In genomic region chr12:26276556-26276955, GRCm38 (mm10) we compare ENCODE assay signal across 15 mouse cellular contexts.
DNase-seq lines count a peak whose midpoint lies in the region; ATAC-seq lines count a peak whose summit lies in the region.
"Had no signal": no experiment of that assay in that cellular context is flagged by ENCODE, and none has a peak within 500 bp of the region (broad histone marks: within the 10 kb centered on the region; RNA-seq: fewer than 3 reads in every experiment).

No protein-coding gene starts in this region.

- WGBS in forebrain, embryonic 10.5 days = 84% methylated on average over 2 of the region's 2 CpGs
- 73% methylated on average over 2 of the region's 2 CpGs for WGBS in forebrain, embryonic 11.5 days
- WGBS in kidney, embryonic 16.5 days = 63% methylated on average over 2 of the region's 2 CpGs
- 76% methylated on average over 2 of the region's 2 CpGs for WGBS in neural tube, embryonic 14.5 days

- no peak for DNase-seq in forebrain, embryonic 10.5 days (ENCODE audit: extremely low spot score, low spot score)
- DNase-seq in forebrain, embryonic 11.5 days (ENCODE audit: low spot score) = no peak
- DNase-seq in kidney, adult 8-10 months = no peak
- no peak for DNase-seq in neural tube, embryonic 10.5 days (ENCODE audit: extremely low spot score, low spot score)
- DNase-seq in left cerebral cortex, postnatal 25 days (ENCODE audit: low spot score in 2 of 2) = no peak
- DNase-seq in thymus, adult 18-20 months = no peak

- no peak overlapping the region for H3K9ac ChIP-seq in forebrain, embryonic 11.5 days (ENCODE audit: low read length)
- H3K9ac ChIP-seq in kidney, embryonic 16.5 days (replicated peaks; ENCODE audit: low read length) = no peak overlapping the region
- H3K9ac ChIP-seq in neural tube, embryonic 14.5 days (replicated peaks; ENCODE audit: low read depth, low read length) = no peak overlapping the region
- H3K9ac ChIP-seq: embryonic facial prominence, embryonic 13.5 days; liver, embryonic 14.5 days had no signal

- H3K36me3 ChIP-seq in forebrain, embryonic 10.5 days (replicated peaks) = no peaks in the 10 kb centered on the region
- no peaks in the 10 kb centered on the region for H3K36me3 ChIP-seq in forebrain, embryonic 11.5 days (ENCODE audit: control insufficient read depth, insufficient read depth, low read length)
- H3K36me3 ChIP-seq in kidney, embryonic 16.5 days (ENCODE audit: insufficient read depth, low read length) = no peaks in the 10 kb centered on the region
- H3K36me3 ChIP-seq in neural tube, embryonic 14.5 days (ENCODE audit: control insufficient read depth, insufficient read depth, low read length) = no peaks in the 10 kb centered on the region
- H3K36me3 ChIP-seq: embryonic facial prominence, embryonic 13.5 days; limb, embryonic 10.5 days had no signal

- intact Hi-C loops in left cerebral cortex, postnatal 25 days (cut with DNase I) = loop anchor here (5.0 kb wide), 2 partner anchors 414 to 1249 kb away; no protein-coding TSS in a partner anchor

- H3K27me3 ChIP-seq in forebrain, embryonic 10.5 days (ENCODE audit: poor library complexity, severe bottlenecking) = no peaks in the 10 kb centered on the region
- H3K27me3 ChIP-seq in forebrain, embryonic 11.5 days (ENCODE audit: control insufficient read depth, insufficient read depth, low read length) = no peaks in the 10 kb centered on the region
- H3K27me3 ChIP-seq in kidney, embryonic 16.5 days (ENCODE audit: insufficient read depth, low read length) = no peaks in the 10 kb centered on the region
- no peaks in the 10 kb centered on the region for H3K27me3 ChIP-seq in neural tube, embryonic 14.5 days (ENCODE audit: control insufficient read depth, insufficient read depth, low read length)
- H3K27me3 ChIP-seq: CH12.LX; embryonic facial prominence, embryonic 13.5 days; megakaryocyte, embryonic 14.5 days had no signal

- H3K9me3 ChIP-seq in forebrain, embryonic 10.5 days = no peaks in the 10 kb centered on the region
- no peaks in the 10 kb centered on the region for H3K9me3 ChIP-seq in forebrain, embryonic 11.5 days (ENCODE audit: control insufficient read depth, low read length)
- no peaks in the 10 kb centered on the region for H3K9me3 ChIP-seq in kidney, embryonic 16.5 days (ENCODE audit: low read length)
- no peaks in the 10 kb centered on the region for H3K9me3 ChIP-seq in neural tube, embryonic 14.5 days (ENCODE audit: control insufficient read depth, low read length)
- H3K9me3 ChIP-seq: embryonic facial prominence, embryonic 13.5 days; limb, embryonic 10.5 days; megakaryocyte, embryonic 14.5 days had no signal

- ATAC-seq in forebrain, embryonic 11.5 days (replicated peaks; ENCODE audit: low FRiP score) = no peak
- 0 out of 2 replicates have a peak, but pooled peaks have one; percentile 46 for ATAC-seq in kidney, embryonic 16.5 days (ENCODE audit: low FRiP score, low TSS enrichment)
- ATAC-seq in neural tube, embryonic 14.5 days (ENCODE audit: low read depth) = peak; percentile 34; the same call in 1 of the 2 replicates
- ATAC-seq: lung, postnatal 0 days had no signal

- no peak overlapping the region for H3K4me2 ChIP-seq in forebrain, embryonic 11.5 days (ENCODE audit: low read depth, low read length, severe bottlenecking)
- no peak overlapping the region for H3K4me2 ChIP-seq in kidney, embryonic 16.5 days (replicated peaks; ENCODE audit: low read depth, low read length)
- H3K4me2 ChIP-seq in neural tube, embryonic 14.5 days (ENCODE audit: low read depth, low read length) = no peak overlapping the region

- no peak overlapping the region for H3K4me3 ChIP-seq in forebrain, embryonic 10.5 days
- no peak overlapping the region for H3K4me3 ChIP-seq in forebrain, embryonic 11.5 days (ENCODE audit: low read depth, low read length)
- no peak overlapping the region for H3K4me3 ChIP-seq in kidney, embryonic 16.5 days (ENCODE audit: low read length)
- H3K4me3 ChIP-seq in neural tube, embryonic 14.5 days (ENCODE audit: low read depth, low read length) = no peak overlapping the region
- H3K4me3 ChIP-seq: embryonic facial prominence, embryonic 13.5 days; gastrocnemius, adult 2 months; limb, embryonic 10.5 days; megakaryocyte, embryonic 14.5 days had no signal

- H3K4me1 ChIP-seq in forebrain, embryonic 10.5 days = peaks cover 15% of the 10 kb centered on the region
- peaks cover 2% of the 10 kb centered on the region; the same call in 1 of the 2 replicates for H3K4me1 ChIP-seq in forebrain, embryonic 11.5 days (replicated peaks; ENCODE audit: control insufficient read depth, insufficient read depth, low read length)
- no peaks in the 10 kb centered on the region for H3K4me1 ChIP-seq in kidney, embryonic 16.5 days (ENCODE audit: insufficient read depth, low read length)
- H3K4me1 ChIP-seq in neural tube, embryonic 14.5 days (ENCODE audit: control insufficient read depth, insufficient read depth, low read length) = peaks cover 5% of the 10 kb centered on the region; the same call in 1 of the 2 replicates
- H3K4me1 ChIP-seq: megakaryocyte, embryonic 14.5 days had no signal

- peak overlapping the region; percentile 46; the same call in 1 of the 2 replicates for H3K27ac ChIP-seq in forebrain, embryonic 10.5 days
- no peak overlapping the region for H3K27ac ChIP-seq in forebrain, embryonic 11.5 days (ENCODE audit: low read depth, low read length)
- no peak overlapping the region for H3K27ac ChIP-seq in kidney, embryonic 16.5 days (ENCODE audit: low read length)
- no peak overlapping the region for H3K27ac ChIP-seq in neural tube, embryonic 14.5 days (ENCODE audit: low read depth, low read length)
- H3K27ac ChIP-seq: gastrocnemius, adult 2 months; liver, embryonic 14.5 days had no signal
